Mouse (Mus musculus) midbrain, embryonic 16.5 days (tissue): ENCODE results near the gene Igf1r. TPM values are rescaled to one million over a fixed set of nuclear protein-coding genes. Genes with fewer than 3 reads are reported as not detected.

Experiments used
- ATAC-seq: fragments of 200-750 bp; cut with Nextera tagmentation; 2 replicates; pipeline ENCODE4 v1.8.0; 2017; ENCODE audit warnings: moderate TSS enrichment
- H3K27ac ChIP-seq: fragments of 300-500 bp; sonication (generic); 2 replicates; pipeline ENCODE4 v1.5.1; 2014; ENCODE audit warnings: mild to moderate bottlenecking, low read length, mixed read lengths
- H3K27me3 ChIP-seq: fragments of 300-500 bp; sonication (generic); 2 replicates; pipeline ENCODE4 v1.6.1; 2014; ENCODE audit warnings: low read depth, low read length, mixed read lengths; ENCODE audit not compliant: control insufficient read depth, insufficient read depth
- H3K36me3 ChIP-seq: fragments of 300-500 bp; sonication (generic); 2 replicates; pipeline ENCODE4 v1.6.1; 2014; ENCODE audit warnings: mild to moderate bottlenecking, low read length, moderate library complexity, mixed read lengths; ENCODE audit not compliant: control insufficient read depth, insufficient read depth
- H3K4me1 ChIP-seq: fragments of 300-500 bp; sonication (generic); 2 replicates; pipeline ENCODE4 v1.6.1; 2014; ENCODE audit warnings: mild to moderate bottlenecking, low read length, mixed read lengths; ENCODE audit not compliant: control insufficient read depth, insufficient read depth
- H3K4me2 ChIP-seq: fragments of 300-500 bp; sonication (generic); 2 replicates; pipeline ENCODE4 v1.6.1; 2014; ENCODE audit warnings: mild to moderate bottlenecking, low read length, mixed read lengths
- H3K4me3 ChIP-seq: fragments of 300-500 bp; sonication (generic); 2 replicates; pipeline ENCODE4 v1.5.1; 2014; ENCODE audit warnings: low read depth, mild to moderate bottlenecking, low read length, moderate library complexity, mixed read lengths
- H3K9ac ChIP-seq: fragments of 300-500 bp; sonication (generic); 2 replicates; pipeline ENCODE4 v1.6.1; 2014; ENCODE audit warnings: low read depth, low read length, mixed read lengths
- H3K9me3 ChIP-seq: fragments of 300-500 bp; sonication (generic); replicated peaks from 2 replicates; pipeline ENCODE4 v1.6.1; 2014; ENCODE audit warnings: mild to moderate bottlenecking, low read length, mixed read lengths; ENCODE audit not compliant: control insufficient read depth, poor library complexity, severe bottlenecking
- WGBS: fragments of 180-500 bp; shearing (Covaris S2); extraction: QIAGEN DNeasy Blood & Tissue Kit; methylation state at CpG from one replicate; pipeline ENCODE4 v1.1.7; 2014; 5-methylcytosine and 5-hydroxymethylcytosine counted together
- polyA plus RNA-seq: library from polyadenylated mRNA; unstranded; fragments of >200 nt; fragmentation: Nextera tagmentation; extraction: Ambion mirVana; gene quantifications from 2 replicates; pipeline ENCODE4 v1.2.1, GENCODE M21; 2015

Gene Igf1r
- polyA plus RNA-seq, 1 experiment from 2014 or later = 21.5 TPM

DNA sequence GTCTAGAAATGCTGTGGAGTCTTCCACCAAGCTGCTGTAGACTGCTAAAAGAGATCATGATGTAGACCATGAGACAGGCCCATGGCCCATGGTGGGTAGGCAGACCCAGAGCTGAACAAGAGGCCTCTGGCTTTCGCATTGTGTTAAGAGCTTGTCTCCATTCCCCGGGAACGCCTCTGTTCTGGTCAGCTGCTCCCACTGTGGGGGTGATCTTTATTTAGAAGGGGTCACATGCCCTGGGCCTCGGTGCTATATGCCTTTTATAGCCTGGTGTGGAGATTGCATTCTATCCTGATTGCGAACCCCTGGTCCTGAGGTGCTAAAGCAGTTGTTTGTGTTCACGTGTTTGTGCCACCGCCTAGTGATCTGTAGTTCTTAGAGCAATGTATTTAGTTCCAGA lies 57.5 kb downstream of the Igf1r start:
- no peak overlapping the region for H3K27ac ChIP-seq
- ATAC-seq = no peak
- H3K4me3 ChIP-seq = no peak overlapping the region
- peaks cover 6% of the 10 kb centered on the region; the same call in 1 of the 2 replicates for H3K4me1 ChIP-seq
- no peaks in the 10 kb centered on the region; the same call in 1 of the 2 replicates for H3K36me3 ChIP-seq
- H3K27me3 ChIP-seq = no peaks in the 10 kb centered on the region
- 50% methylated on average over 7 of the region's 7 CpGs for WGBS
- no peaks in the 10 kb centered on the region for H3K9me3 ChIP-seq
- H3K9ac ChIP-seq = no peak overlapping the region
- no peak overlapping the region for H3K4me2 ChIP-seq

DNA sequence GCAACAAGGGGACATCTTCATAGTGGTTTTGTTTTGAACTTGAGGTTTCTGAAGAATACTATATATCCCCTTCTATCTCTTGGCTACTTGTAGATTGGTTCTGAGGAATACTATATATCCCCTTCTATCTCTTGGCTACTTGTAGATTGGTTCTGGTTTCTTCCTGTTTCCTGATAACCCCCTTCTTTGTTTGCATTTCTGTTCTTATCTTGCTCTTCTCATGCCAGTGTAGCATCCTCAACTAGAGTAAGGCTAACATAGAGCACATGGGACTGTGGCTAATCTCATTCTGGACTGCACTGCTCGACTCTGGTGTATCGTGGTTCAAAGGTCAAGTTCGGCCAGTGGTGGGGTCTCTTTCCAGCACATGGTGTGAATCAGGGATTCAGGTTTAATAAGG lies 58.2 kb downstream of the Igf1r start:
- Histone ChIP-seq H3K4me3 (no peak overlapping the region), H3K9ac (no peak overlapping the region), H3K27me3 (no peaks in the 10 kb centered on the region), H3K36me3 (no peaks in the 10 kb centered on the region), H3K27ac (no peak overlapping the region), H3K4me2 (no peak overlapping the region), H3K9me3 (no peaks in the 10 kb centered on the region), H3K4me1 (peaks cover 6% of the 10 kb centered on the region; the same call in 1 of the 2 replicates)
- no peak for ATAC-seq
- WGBS = 83% methylated on average over 3 of the region's 3 CpGs

GRCm38 (mm10) chr7:68011385-68012122 lies 58.9 kb downstream of the Igf1r start:
- peaks cover 3% of the 10 kb centered on the region; the same call in 1 of the 2 replicates for H3K4me1 ChIP-seq
- no peak overlapping the region for H3K4me2 ChIP-seq
- no peak overlapping the region for H3K9ac ChIP-seq
- H3K27me3 ChIP-seq = no peaks in the 10 kb centered on the region
- no peak overlapping the region; the same call in 1 of the 2 replicates for H3K27ac ChIP-seq
- H3K9me3 ChIP-seq = no peaks in the 10 kb centered on the region
- no peaks in the 10 kb centered on the region for H3K36me3 ChIP-seq
- 79% methylated on average over 13 of the region's 13 CpGs for WGBS
- no peak overlapping the region for H3K4me3 ChIP-seq
- ATAC-seq = no peak

DNA sequence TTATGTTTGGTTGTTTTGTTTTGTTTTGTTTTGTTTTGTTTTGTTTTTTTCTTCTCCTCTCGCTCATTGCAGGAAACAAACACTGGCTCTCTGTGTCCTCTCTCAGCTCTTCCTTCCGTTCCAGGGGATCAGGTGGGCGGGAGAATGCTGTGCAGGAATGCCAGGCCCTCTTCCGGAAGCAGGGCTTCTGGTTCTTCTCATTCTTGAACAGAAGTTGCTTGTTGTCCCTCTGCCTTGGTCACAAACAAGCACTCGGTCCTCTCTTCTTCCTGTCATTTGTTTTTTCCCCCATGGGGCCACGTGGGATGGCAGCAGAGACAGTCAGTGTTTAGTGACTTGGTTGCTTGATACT lies 59.5 kb downstream of the Igf1r start:
- H3K9me3 ChIP-seq = no peaks in the 10 kb centered on the region
- ATAC-seq = no peak
- peaks cover 3% of the 10 kb centered on the region; the same call in 1 of the 2 replicates for H3K4me1 ChIP-seq
- no peak overlapping the region for H3K4me2 ChIP-seq
- no peak overlapping the region for H3K4me3 ChIP-seq
- H3K9ac ChIP-seq = no peak overlapping the region
- 68% methylated on average over 6 of the region's 6 CpGs for WGBS
- no peak overlapping the region for H3K27ac ChIP-seq
- H3K27me3 ChIP-seq = no peaks in the 10 kb centered on the region
- H3K36me3 ChIP-seq = no peaks in the 10 kb centered on the region

- no peak overlapping the region for H3K4me2 ChIP-seq
- no peak overlapping the region for H3K4me3 ChIP-seq
- ATAC-seq = no peak
- 74% methylated on average over 3 of the region's 3 CpGs for WGBS
- no peak overlapping the region for H3K27ac ChIP-seq
- H3K4me1 ChIP-seq = peaks cover 3% of the 10 kb centered on the region; the same call in 1 of the 2 replicates
- H3K27me3 ChIP-seq = no peaks in the 10 kb centered on the region
- H3K9me3 ChIP-seq = no peaks in the 10 kb centered on the region
- no peak overlapping the region for H3K9ac ChIP-seq
- H3K36me3 ChIP-seq = no peaks in the 10 kb centered on the region
These were observed 61.9 kb downstream of the Igf1r start for GRCm38 (mm10) chr7:68014495-68014894.

GRCm38 (mm10) chr7:68015404-68015803 lies 62.8 kb downstream of the Igf1r start:
- Histone ChIP-seq H3K9ac (no peak overlapping the region), H3K9me3 (no peaks in the 10 kb centered on the region), H3K36me3 (no peaks in the 10 kb centered on the region), H3K27ac (no peak overlapping the region), H3K4me2 (no peak overlapping the region), H3K4me3 (no peak overlapping the region), H3K27me3 (no peaks in the 10 kb centered on the region), H3K4me1 (peaks cover 5% of the 10 kb centered on the region)
- no peak for ATAC-seq
- WGBS = 98% methylated on average over 3 of the region's 3 CpGs

DNA sequence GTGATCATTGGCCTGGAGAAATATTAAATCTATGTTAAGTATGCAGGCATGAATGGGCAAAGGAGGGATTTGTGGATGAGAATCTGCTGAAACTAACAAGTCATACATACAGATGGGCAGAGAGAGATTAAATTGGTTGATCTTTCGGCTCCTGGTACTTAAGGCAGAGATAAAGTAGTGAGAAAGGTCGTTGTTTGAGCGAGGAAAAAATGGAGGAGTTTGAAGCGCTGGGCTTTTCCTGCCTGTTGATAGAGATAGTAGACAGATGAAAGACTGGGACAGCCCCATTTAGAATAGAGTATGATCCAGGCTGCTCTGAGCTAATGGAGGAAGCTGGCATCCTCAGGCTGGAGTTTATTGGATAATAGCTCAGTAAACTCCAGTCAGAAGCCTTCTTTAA lies 65.4 kb downstream of the Igf1r start:
- Histone ChIP-seq H3K4me1 (peaks cover 4% of the 10 kb centered on the region; the same call in 1 of the 2 replicates), H3K4me2 (no peak overlapping the region), H3K36me3 (no peaks in the 10 kb centered on the region), H3K27me3 (no peaks in the 10 kb centered on the region), H3K4me3 (no peak overlapping the region), H3K9ac (no peak overlapping the region), H3K27ac (no peak overlapping the region), H3K9me3 (no peaks in the 10 kb centered on the region)
- WGBS = 78% methylated on average over 4 of the region's 4 CpGs
- no peak for ATAC-seq

- H3K36me3 ChIP-seq = no peaks in the 10 kb centered on the region
- ATAC-seq = no peak
- 92% methylated on average over 2 of the region's 2 CpGs for WGBS
- no peak overlapping the region for H3K4me2 ChIP-seq
- H3K4me3 ChIP-seq = no peak overlapping the region
- H3K9me3 ChIP-seq = no peaks in the 10 kb centered on the region
- peaks cover 8% of the 10 kb centered on the region; the same call in 1 of the 2 replicates for H3K4me1 ChIP-seq
- H3K27ac ChIP-seq = no peak overlapping the region
- no peak overlapping the region for H3K9ac ChIP-seq
- H3K27me3 ChIP-seq = no peaks in the 10 kb centered on the region
These were observed 67.9 kb downstream of the Igf1r start for GRCm38 (mm10) chr7:68020556-68020955.

- H3K9ac ChIP-seq = no peak overlapping the region
- no peak overlapping the region for H3K4me2 ChIP-seq
- 83% methylated on average over 2 of the region's 2 CpGs for WGBS
- no peaks in the 10 kb centered on the region for H3K27me3 ChIP-seq
- no peaks in the 10 kb centered on the region for H3K36me3 ChIP-seq
- H3K4me1 ChIP-seq = peaks cover 11% of the 10 kb centered on the region; the same call in 1 of the 2 replicates
- no peaks in the 10 kb centered on the region for H3K9me3 ChIP-seq
- H3K4me3 ChIP-seq = no peak overlapping the region
- ATAC-seq = no peak
- H3K27ac ChIP-seq = no peak overlapping the region
These were observed 69.1 kb downstream of the Igf1r start for GRCm38 (mm10) chr7:68021741-68022140.
